Mouse (Mus musculus): ENCODE data around the gene Sh3bp2. TPM values are rescaled to one million over a fixed set of nuclear protein-coding genes. Genes with fewer than 3 reads are reported as not detected.

The Sh3bp2 gene
- polyA plus RNA-seq, 1 experiment from 2014 or later, result 6.1 TPM

DNA sequence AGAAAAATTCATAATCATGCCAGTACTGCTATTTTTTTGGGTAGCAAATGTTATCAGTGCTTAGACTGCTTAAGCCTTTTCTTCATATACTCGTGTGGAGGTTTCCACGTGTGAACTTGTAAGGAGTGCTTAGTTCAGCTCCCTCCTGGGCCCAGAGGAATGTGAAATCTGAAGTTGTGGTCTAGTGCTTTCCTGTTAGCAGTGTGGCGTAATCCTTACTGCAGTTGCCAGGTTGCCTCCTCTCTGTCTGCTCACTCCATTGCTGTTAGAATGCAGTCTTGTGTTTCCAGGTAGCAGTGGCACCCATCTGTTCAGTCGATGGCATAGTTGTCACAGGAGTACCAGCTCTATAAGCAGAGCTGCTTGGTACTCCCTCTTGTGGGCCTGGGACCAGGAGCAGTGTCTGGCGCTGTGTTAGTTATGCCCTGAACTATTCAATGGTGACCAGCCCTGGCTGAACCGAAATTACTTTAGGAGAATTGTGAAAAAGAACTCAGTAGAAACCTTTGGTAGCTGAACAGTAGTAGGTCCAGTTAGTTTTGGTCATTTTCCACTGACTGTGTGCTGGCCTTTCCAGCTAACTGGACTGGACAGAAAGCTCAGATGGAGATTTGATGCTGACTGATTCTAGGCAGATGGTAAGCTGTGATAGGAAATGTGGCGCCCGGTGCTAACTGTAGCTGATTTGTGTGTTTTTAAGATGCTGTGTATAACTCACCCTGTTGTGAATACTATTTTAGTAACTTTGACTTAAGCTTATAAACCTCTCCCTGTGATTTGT lies 81.7 kb downstream of the Sh3bp2 start:
- H3K36me3 ChIP-seq (ENCODE audit: control insufficient read depth, insufficient read depth), result peaks cover 60% of the 10 kb centered on the region
- no peaks in the 10 kb centered on the region for H3K27me3 ChIP-seq (replicated peaks; ENCODE audit: control insufficient read depth, insufficient read depth, low read length)
- no peaks in the 10 kb centered on the region for H3K4me1 ChIP-seq (replicated peaks; ENCODE audit: control insufficient read depth, insufficient read depth, low read length)
- H3K4me3 ChIP-seq (ENCODE audit: low read depth, low read length), result no peak overlapping the region
- 89% methylated on average over 8 of the region's 8 CpGs for WGBS
- ATAC-seq, result no peak
- no peak overlapping the region for H3K27ac ChIP-seq (ENCODE audit: low read depth, low read length)
- peak; percentile 24; the same call in 1 of the 2 replicates for TF ChIP-seq CTCF (IDR thresholded peaks at IDR 0.05; ENCODE audit: low read depth)
- H3K4me2 ChIP-seq (replicated peaks; ENCODE audit: low read depth), result no peak overlapping the region
- no peaks in the 10 kb centered on the region for H3K9me3 ChIP-seq (ENCODE audit: control insufficient read depth)
- H3K9ac ChIP-seq (ENCODE audit: low read depth, low read length), result no peak overlapping the region

DNA sequence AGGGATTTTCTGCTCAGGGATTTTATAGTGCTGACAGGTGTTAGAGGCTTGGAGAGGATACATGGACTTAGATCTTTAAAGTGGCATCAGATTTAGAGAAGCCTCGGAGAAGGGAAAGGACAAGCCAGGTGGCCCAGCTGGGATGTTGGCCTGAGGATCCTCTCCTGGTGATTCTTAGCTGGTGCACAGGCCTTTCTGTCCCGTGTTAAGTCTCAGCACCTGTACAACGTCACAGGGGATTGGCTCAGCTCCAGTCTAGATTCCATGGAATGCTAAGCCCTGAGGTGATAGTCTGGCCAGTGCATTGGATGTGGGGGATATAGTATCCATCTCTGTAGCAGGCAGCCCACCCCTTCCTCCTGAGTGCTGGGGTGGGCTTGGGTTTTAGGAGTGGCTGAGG lies 82.6 kb downstream of the Sh3bp2 start:
- 72% methylated on average over 3 of the region's 3 CpGs for WGBS

DNA sequence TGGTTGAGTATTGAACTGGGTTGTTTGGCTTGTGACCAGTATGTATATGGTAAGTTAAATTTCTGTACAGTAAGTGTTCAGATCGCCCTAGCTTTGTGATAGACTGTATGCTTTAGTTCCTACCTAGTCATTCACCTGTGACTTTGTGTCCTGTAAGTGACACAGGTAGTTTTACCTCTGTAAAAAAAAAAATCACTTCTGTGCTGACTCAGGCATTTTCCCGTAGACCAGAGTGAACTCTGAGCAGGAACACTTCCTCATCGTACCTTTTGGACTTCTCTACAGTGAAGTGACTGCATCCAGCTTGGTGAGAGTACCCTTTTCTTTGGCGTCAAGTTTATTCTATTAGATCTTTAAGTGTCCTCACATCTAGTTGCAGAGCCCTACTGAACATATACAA lies 84.3 kb downstream of the Sh3bp2 start:
- Histone ChIP-seq H3K9ac (ENCODE audit: low read depth, low read length) (no peak overlapping the region), H3K9me3 (ENCODE audit: control insufficient read depth) (no peaks in the 10 kb centered on the region), H3K4me1 (replicated peaks; ENCODE audit: control insufficient read depth, insufficient read depth, low read length) (no peaks in the 10 kb centered on the region), H3K27me3 (replicated peaks; ENCODE audit: control insufficient read depth, insufficient read depth, low read length) (no peaks in the 10 kb centered on the region), H3K36me3 (ENCODE audit: control insufficient read depth, insufficient read depth) (peaks cover 66% of the 10 kb centered on the region), H3K4me2 (replicated peaks; ENCODE audit: low read depth) (no peak overlapping the region), H3K4me3 (ENCODE audit: low read depth, low read length) (no peak overlapping the region), H3K27ac (ENCODE audit: low read depth, low read length) (no peak overlapping the region)
- WGBS, result 68% methylated on average over 4 of the region's 4 CpGs
- ATAC-seq, result no peak
- no peak for TF ChIP-seq CTCF (IDR thresholded peaks at IDR 0.05; ENCODE audit: low read depth)

More for the DNA sequence above, 82.6 kb downstream of the Sh3bp2 start:
- H3K27ac ChIP-seq (ENCODE audit: low read depth, low read length), result no peak overlapping the region
- H3K9ac ChIP-seq (ENCODE audit: low read depth, low read length), result no peak overlapping the region
- ATAC-seq, result no peak
- H3K4me3 ChIP-seq (ENCODE audit: low read depth, low read length), result no peak overlapping the region
- H3K4me2 ChIP-seq (replicated peaks; ENCODE audit: low read depth), result no peak overlapping the region
- no peaks in the 10 kb centered on the region for H3K27me3 ChIP-seq (replicated peaks; ENCODE audit: control insufficient read depth, insufficient read depth, low read length)
- no peaks in the 10 kb centered on the region for H3K9me3 ChIP-seq (ENCODE audit: control insufficient read depth)
- no peaks in the 10 kb centered on the region for H3K4me1 ChIP-seq (replicated peaks; ENCODE audit: control insufficient read depth, insufficient read depth, low read length)
- peaks cover 60% of the 10 kb centered on the region for H3K36me3 ChIP-seq (ENCODE audit: control insufficient read depth, insufficient read depth)
- TF ChIP-seq CTCF (IDR thresholded peaks at IDR 0.05; ENCODE audit: low read depth), result no peak

Small RNA genes lying within 50 kb of the gene (microRNA-seq; reads per million reads assigned to microRNA genes)
- gene Mir7036b, result 0.82 reads per million

Other genes with a start within 250 kb of the Sh3bp2 start
- gene Zfyve28, start 237.4 kb upstream of the Sh3bp2 start, polyA plus RNA-seq (2015; fragmentation: Nextera tagmentation; extraction: Ambion mirVana), result 0.05 and 0.07 TPM in 2 replicates
- not detected in 2 replicates for gene Cfap99, start 237.2 kb upstream of the Sh3bp2 start, polyA plus RNA-seq (2015; fragmentation: Nextera tagmentation; extraction: Ambion mirVana)
- 62.3 and 65.0 TPM in 2 replicates for gene Rnf4, start 189.5 kb upstream of the Sh3bp2 start, polyA plus RNA-seq (2015; fragmentation: Nextera tagmentation; extraction: Ambion mirVana)
- gene Fam193a, start 155.9 kb upstream of the Sh3bp2 start, polyA plus RNA-seq (2015; fragmentation: Nextera tagmentation; extraction: Ambion mirVana), result 4.3 and 5.6 TPM in 2 replicates
- gene Tnip2, start 11.8 kb upstream of the Sh3bp2 start, polyA plus RNA-seq (2015; fragmentation: Nextera tagmentation; extraction: Ambion mirVana), result 8.9 and 10.3 TPM in 2 replicates
- 59.4 and 62.7 TPM in 2 replicates for gene Add1, start 47.8 kb downstream of the Sh3bp2 start, polyA plus RNA-seq (2015; fragmentation: Nextera tagmentation; extraction: Ambion mirVana)
- 27.9 and 31.4 TPM in 2 replicates for gene Mfsd10, start 111.4 kb downstream of the Sh3bp2 start, polyA plus RNA-seq (2015; fragmentation: Nextera tagmentation; extraction: Ambion mirVana)
- 12.5 and 13.8 TPM in 2 replicates for gene Nop14, start 134.3 kb downstream of the Sh3bp2 start, polyA plus RNA-seq (2015; fragmentation: Nextera tagmentation; extraction: Ambion mirVana)
- 1.1 and 2.0 TPM in 2 replicates for gene Grk4, start 134.5 kb downstream of the Sh3bp2 start, polyA plus RNA-seq (2015; fragmentation: Nextera tagmentation; extraction: Ambion mirVana)
- gene Htt, start 235.9 kb downstream of the Sh3bp2 start, polyA plus RNA-seq (2015; fragmentation: Nextera tagmentation; extraction: Ambion mirVana), result 3.7 and 4.3 TPM in 2 replicates

All from intestine, postnatal 0 days (tissue).